Mouse (Mus musculus) lung, adult 10 weeks (tissue): ENCODE measurements around the gene Tfdp2. TPM values are rescaled to one million over a fixed set of nuclear protein-coding genes. Genes with fewer than 3 reads are reported as not detected.

Experiments used
- polyA plus RNA-seq: library from polyadenylated mRNA; stranded (reverse); fragments of 350-450 nt; fragmentation: Illumina TruSeq; extraction: RNeasy Lipid Tissue Mini Kit (QIAGEN cat#74804); gene quantifications from one replicate; pipeline ENCODE4 v1.2.3, GENCODE M21; 2014; ENCODE audit warnings: low read depth, low replicate concordance; ENCODE audit not compliant: insufficient read depth

The Tfdp2 gene
- polyA plus RNA-seq, result 10.6 TPM

GRCm38 (mm10) chr9:96195885-96196622, at the start of gene Tfdp2:
TSS of gene Tfdp2 (plus strand) at chr9:96196275.

GRCm38 (mm10) chr9:96364141-96364838, 168.2 kb downstream of the Tfdp2 start, which contains the start of gene Atp1b3:
TSS of gene Atp1b3 (minus strand) at chr9:96364442.

Other genes starting within 250 kb of the Tfdp2 start
- gene Xrn1, start 241.5 kb upstream of the Tfdp2 start, polyA plus RNA-seq, result 3.5 TPM
- 1.2 TPM for gene Gk5, start 76.9 kb upstream of the Tfdp2 start, polyA plus RNA-seq
- 150 TPM for gene Atp1b3, start 168.2 kb downstream of the Tfdp2 start, polyA plus RNA-seq